Mouse (Mus musculus) neural tube, embryonic 13.5 days (tissue): ENCODE measurements at regions not wholly inside any gene's neighbourhood (a gene's known extent, or its start where the extent isn't known, plus 50 kb on each side); places are given as distances from the start of the nearest gene placed in this dataset.

Source experiments
- ATAC-seq: fragments of 200-750 bp; cut with Nextera tagmentation; 2 replicates; pipeline ENCODE4 v1.8.0; 2017; ENCODE audit warnings: low read depth, mild to moderate bottlenecking, moderate TSS enrichment, moderate library complexity
- H3K27ac ChIP-seq: fragments of 300-500 bp; sonication (generic); replicated peaks from 2 replicates; pipeline ENCODE4 v1.5.1; 2015; ENCODE audit warnings: moderate library complexity, mild to moderate bottlenecking, inconsistent platforms
- H3K27me3 ChIP-seq: fragments of 300-500 bp; sonication (generic); 2 replicates; pipeline ENCODE4 v1.6.1; 2015; ENCODE audit warnings: mild to moderate bottlenecking, inconsistent platforms
- H3K36me3 ChIP-seq: fragments of 300-500 bp; sonication (generic); 2 replicates; pipeline ENCODE4 v1.6.1; 2015; ENCODE audit warnings: mild to moderate bottlenecking, inconsistent platforms
- H3K4me1 ChIP-seq: fragments of 300-500 bp; sonication (generic); replicated peaks from 2 replicates; pipeline ENCODE4 v1.6.1; 2015; ENCODE audit warnings: inconsistent platforms
- H3K4me2 ChIP-seq: fragments of 300-500 bp; sonication (generic); 2 replicates; pipeline ENCODE4 v1.6.1; 2015; ENCODE audit warnings: inconsistent platforms, mild to moderate bottlenecking, moderate library complexity
- H3K4me3 ChIP-seq: fragments of 300-500 bp; sonication (generic); 2 replicates; pipeline ENCODE4 v1.5.1; 2015; ENCODE audit warnings: mild to moderate bottlenecking, inconsistent platforms
- H3K9ac ChIP-seq: fragments of 300-500 bp; sonication (generic); 2 replicates; pipeline ENCODE4 v1.6.1; 2015; ENCODE audit warnings: moderate library complexity, mild to moderate bottlenecking, inconsistent platforms
- H3K9me3 ChIP-seq: fragments of 300-500 bp; sonication (generic); 2 replicates; pipeline ENCODE4 v1.6.1; 2016; ENCODE audit warnings: inconsistent platforms
- WGBS: fragments of 180-500 bp; shearing (Covaris S2); methylation state at CpG from one replicate; pipeline ENCODE4 v1.1.7; 2015; 5-methylcytosine and 5-hydroxymethylcytosine counted together

GRCm38 (mm10) chr1:154255971-154256370 lies 55.0 kb downstream of the Zfp648 start:
- no peaks in the 10 kb centered on the region for H3K27me3 ChIP-seq

DNA sequence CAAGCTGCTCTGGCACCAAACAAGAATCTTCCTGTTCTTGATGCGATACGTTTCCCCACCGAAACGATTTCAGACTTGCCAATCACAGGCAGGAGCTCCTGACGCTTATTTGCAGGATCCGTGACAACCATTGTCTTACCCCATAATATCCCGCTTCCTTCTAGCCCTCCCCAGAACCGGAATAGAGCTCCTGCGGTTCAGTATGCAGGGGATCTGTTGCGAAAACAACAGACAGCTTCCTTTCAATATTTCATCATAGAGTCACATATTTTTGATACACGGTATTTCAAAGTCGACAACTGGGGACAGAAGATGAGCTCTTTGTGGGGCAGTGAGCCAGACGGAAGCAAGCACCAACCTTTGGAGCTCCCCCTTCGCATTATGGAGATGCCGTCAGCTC lies 55.8 kb downstream of the Zfp648 start:
- Histone ChIP-seq H3K4me1 (no peaks in the 10 kb centered on the region), H3K4me2 (no peak overlapping the region), H3K4me3 (no peak overlapping the region), H3K27me3 (no peaks in the 10 kb centered on the region), H3K9ac (no peak overlapping the region), H3K9me3 (no peaks in the 10 kb centered on the region), H3K27ac (no peak overlapping the region), H3K36me3 (no peaks in the 10 kb centered on the region)
- WGBS, result 53% methylated on average over 15 of the region's 15 CpGs
- no peak for ATAC-seq

More at GRCm38 (mm10) chr1:154255971-154256370, 55.0 kb downstream of the Zfp648 start:
- ATAC-seq, result no peak
- H3K4me1 ChIP-seq, result no peaks in the 10 kb centered on the region
- 82% methylated on average over 1 of the region's 1 CpGs for WGBS
- no peaks in the 10 kb centered on the region for H3K36me3 ChIP-seq
- H3K9me3 ChIP-seq, result no peaks in the 10 kb centered on the region
- no peak overlapping the region for H3K9ac ChIP-seq
- no peak overlapping the region for H3K4me2 ChIP-seq
- no peak overlapping the region for H3K27ac ChIP-seq
- H3K4me3 ChIP-seq, result no peak overlapping the region

- no peak overlapping the region for H3K27ac ChIP-seq
- ATAC-seq, result no peak
- no peak overlapping the region for H3K4me3 ChIP-seq
- H3K4me1 ChIP-seq, result no peaks in the 10 kb centered on the region
- H3K4me2 ChIP-seq, result no peak overlapping the region
- H3K9ac ChIP-seq, result no peak overlapping the region
- WGBS, result 69% methylated on average over 3 of the region's 3 CpGs
- H3K9me3 ChIP-seq, result no peaks in the 10 kb centered on the region
- H3K27me3 ChIP-seq, result no peaks in the 10 kb centered on the region
- no peaks in the 10 kb centered on the region for H3K36me3 ChIP-seq
Observed at GRCm38 (mm10) chr1:154258511-154258910, 57.5 kb downstream of the Zfp648 start.

GRCm38 (mm10) chr1:154260393-154260792 lies 59.4 kb downstream of the Zfp648 start:
- H3K4me3 ChIP-seq, result no peak overlapping the region
- no peaks in the 10 kb centered on the region for H3K4me1 ChIP-seq
- WGBS, result 78% methylated on average over 5 of the region's 5 CpGs
- no peak overlapping the region for H3K9ac ChIP-seq
- no peaks in the 10 kb centered on the region for H3K9me3 ChIP-seq
- no peak overlapping the region for H3K27ac ChIP-seq
- H3K27me3 ChIP-seq, result no peaks in the 10 kb centered on the region
- H3K36me3 ChIP-seq, result no peaks in the 10 kb centered on the region
- H3K4me2 ChIP-seq, result no peak overlapping the region
- ATAC-seq, result no peak

- no peaks in the 10 kb centered on the region for H3K4me1 ChIP-seq
- peak; percentile 72 for ATAC-seq
- no peaks in the 10 kb centered on the region for H3K9me3 ChIP-seq
- H3K27ac ChIP-seq, result no peak overlapping the region
- no peaks in the 10 kb centered on the region for H3K27me3 ChIP-seq
- no peak overlapping the region for H3K4me3 ChIP-seq
- WGBS, result 19% methylated on average over 8 of the region's 8 CpGs
- H3K4me2 ChIP-seq, result no peak overlapping the region
- no peaks in the 10 kb centered on the region for H3K36me3 ChIP-seq
- no peak overlapping the region for H3K9ac ChIP-seq
Observed at GRCm38 (mm10) chr1:154281438-154281837, 80.5 kb downstream of the Zfp648 start.

- H3K9ac ChIP-seq, result no peak overlapping the region
- H3K4me3 ChIP-seq, result no peak overlapping the region
- WGBS, result 88% methylated on average over 4 of the region's 4 CpGs
- H3K27ac ChIP-seq, result no peak overlapping the region
- H3K4me1 ChIP-seq, result peaks cover 6% of the 10 kb centered on the region; the same call in 1 of the 2 replicates
- no peaks in the 10 kb centered on the region for H3K27me3 ChIP-seq
- ATAC-seq, result no peak
- no peaks in the 10 kb centered on the region for H3K36me3 ChIP-seq
- no peaks in the 10 kb centered on the region for H3K9me3 ChIP-seq
- no peak overlapping the region for H3K4me2 ChIP-seq
Observed at GRCm38 (mm10) chr1:154286080-154286479, 85.1 kb downstream of the Zfp648 start.

DNA sequence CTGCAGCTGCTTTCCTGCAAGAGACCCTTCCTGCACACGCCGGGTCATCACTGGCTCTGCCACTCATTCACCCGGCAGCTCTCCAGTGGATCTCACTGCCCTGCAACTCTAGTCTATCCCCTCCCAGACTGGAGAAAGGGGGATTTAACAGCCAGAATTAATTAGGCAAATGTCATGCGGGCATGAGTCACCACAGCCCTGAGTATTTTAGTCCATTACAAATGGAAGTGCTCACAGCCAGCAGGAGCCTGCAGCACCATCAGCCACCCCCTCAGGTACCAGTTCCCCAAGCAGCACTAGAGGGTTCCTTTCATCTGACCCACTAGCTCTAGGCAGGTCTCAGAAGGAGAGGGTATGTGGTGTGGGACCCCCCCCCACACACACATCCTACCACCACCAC lies 91.7 kb downstream of the Zfp648 start:
- H3K4me3 ChIP-seq, result no peak overlapping the region
- no peaks in the 10 kb centered on the region for H3K27me3 ChIP-seq
- H3K27ac ChIP-seq, result no peak overlapping the region
- H3K9me3 ChIP-seq, result no peaks in the 10 kb centered on the region
- H3K9ac ChIP-seq, result no peak overlapping the region
- peaks cover 6% of the 10 kb centered on the region; the same call in 1 of the 2 replicates for H3K4me1 ChIP-seq
- no peaks in the 10 kb centered on the region for H3K36me3 ChIP-seq
- H3K4me2 ChIP-seq, result no peak overlapping the region
- ATAC-seq, result no peak
- 63% methylated on average over 4 of the region's 4 CpGs for WGBS

DNA sequence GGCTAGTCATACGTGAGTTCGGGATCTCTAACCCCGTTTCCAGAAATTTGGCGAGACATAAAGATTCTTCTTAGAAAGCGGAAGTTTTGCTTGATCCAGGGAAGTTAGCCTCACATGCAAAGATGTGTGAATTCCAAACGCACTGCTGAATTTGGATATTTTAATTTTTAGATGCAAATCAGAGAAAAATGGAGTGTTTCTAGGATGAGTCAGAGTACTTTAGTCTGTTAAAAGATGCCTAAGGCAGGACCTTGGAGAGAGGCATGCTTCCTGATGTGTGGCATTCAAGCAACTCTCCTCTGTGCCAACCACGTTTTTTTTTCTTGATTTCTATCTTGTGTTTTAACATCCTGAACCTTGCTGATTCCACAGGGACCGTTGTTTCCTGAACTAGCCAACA lies 95.1 kb downstream of the Zfp648 start:
- Histone ChIP-seq H3K4me1 (no peaks in the 10 kb centered on the region), H3K9me3 (no peaks in the 10 kb centered on the region), H3K27me3 (no peaks in the 10 kb centered on the region), H3K9ac (no peak overlapping the region), H3K36me3 (no peaks in the 10 kb centered on the region), H3K4me2 (no peak overlapping the region), H3K4me3 (no peak overlapping the region), H3K27ac (no peak overlapping the region)
- no peak for ATAC-seq
- 86% methylated on average over 8 of the region's 8 CpGs for WGBS

GRCm38 (mm10) chr1:154299866-154300265 lies 98.9 kb downstream of the Zfp648 start:
- no peaks in the 10 kb centered on the region for H3K36me3 ChIP-seq
- no peak overlapping the region for H3K27ac ChIP-seq
- no peaks in the 10 kb centered on the region for H3K9me3 ChIP-seq
- no peak overlapping the region for H3K4me2 ChIP-seq
- no peaks in the 10 kb centered on the region for H3K4me1 ChIP-seq
- no peaks in the 10 kb centered on the region for H3K27me3 ChIP-seq
- no peak overlapping the region for H3K4me3 ChIP-seq
- 77% methylated on average over 4 of the region's 4 CpGs for WGBS
- no peak for ATAC-seq
- H3K9ac ChIP-seq, result no peak overlapping the region

DNA sequence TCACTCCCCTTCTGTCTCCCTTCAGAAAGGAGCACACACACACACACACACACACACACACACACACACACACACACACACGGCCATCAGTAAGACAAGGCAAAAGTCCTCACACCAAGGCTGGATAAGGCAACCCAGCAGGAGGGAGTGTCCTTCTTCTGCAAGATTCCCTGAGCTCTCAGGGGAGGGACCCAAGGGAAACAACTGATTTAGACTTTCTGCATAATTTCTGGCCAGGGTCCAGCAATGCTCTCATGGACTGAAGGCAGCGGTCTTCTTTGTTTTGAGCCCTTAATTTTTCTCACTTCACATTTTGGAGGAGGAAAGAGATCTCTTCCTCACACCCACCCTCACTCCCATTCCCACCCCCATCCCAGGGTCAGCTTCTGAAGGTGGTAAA lies 108.7 kb downstream of the Zfp648 start:
- 59% methylated on average over 2 of the region's 2 CpGs for WGBS
- no peak for ATAC-seq

More for the DNA sequence above, 108.7 kb downstream of the Zfp648 start:
- H3K27me3 ChIP-seq, result no peaks in the 10 kb centered on the region
- H3K36me3 ChIP-seq, result no peaks in the 10 kb centered on the region
- no peaks in the 10 kb centered on the region for H3K9me3 ChIP-seq
- no peak overlapping the region for H3K4me2 ChIP-seq
- H3K27ac ChIP-seq, result no peak overlapping the region
- no peak overlapping the region for H3K9ac ChIP-seq
- H3K4me3 ChIP-seq, result no peak overlapping the region
- H3K4me1 ChIP-seq, result no peaks in the 10 kb centered on the region
